Mouse (Mus musculus): ENCODE measurements around the gene Atn1. TPM values are rescaled to one million over a fixed set of nuclear protein-coding genes. Genes with fewer than 3 reads are reported as not detected.
A peak's percentile ranks its signal among the peaks of the same experiment; 100 is the strongest.

The Atn1 gene
- polyA plus RNA-seq, 1 experiment from 2014 or later = 5.5 TPM

DNA sequence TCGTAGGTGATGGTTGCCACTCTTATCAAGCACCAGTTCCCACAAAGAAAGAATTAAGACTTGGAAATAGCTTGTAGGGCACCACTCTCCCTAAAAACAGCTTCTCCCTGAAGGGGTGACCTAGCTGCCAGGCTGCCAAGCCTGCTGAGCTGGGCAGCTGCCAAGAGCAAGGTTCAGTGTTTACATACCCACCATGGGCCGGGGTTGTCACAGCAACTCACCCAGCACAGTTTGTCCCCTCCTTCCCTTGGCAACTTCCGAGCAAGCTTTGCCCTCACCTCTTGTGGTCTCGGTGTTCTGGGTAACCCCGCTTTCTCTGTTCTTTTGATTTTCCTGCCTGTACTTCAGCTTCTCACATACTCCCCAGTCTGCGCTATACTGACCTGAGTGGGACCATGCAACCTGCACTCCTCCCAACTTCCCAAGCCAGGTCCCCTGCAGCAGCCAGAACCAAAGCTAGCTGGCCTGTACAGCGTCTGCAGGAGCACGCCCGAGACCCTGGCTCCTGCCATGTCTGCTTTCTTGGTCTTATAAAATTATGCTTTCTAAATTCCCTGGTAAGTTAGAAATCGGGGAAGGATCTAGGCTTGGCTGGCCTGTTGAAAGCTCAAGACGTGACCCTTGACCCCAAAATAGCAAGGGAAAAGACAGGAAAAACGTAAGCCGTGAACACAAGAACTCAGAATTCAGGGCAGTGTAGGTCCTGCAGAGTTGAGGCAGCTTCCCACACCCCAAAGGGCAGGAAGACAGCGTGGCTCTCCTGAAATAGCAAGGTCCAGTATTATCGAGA, 62.0 kb downstream of the Atn1 start:
- H3K27ac ChIP-seq (ENCODE audit: low read depth, low read length) = no peak overlapping the region
- no peak overlapping the region for H3K9ac ChIP-seq (ENCODE audit: low read depth, low read length)
- no peaks in the 10 kb centered on the region for H3K27me3 ChIP-seq (replicated peaks; ENCODE audit: control insufficient read depth, insufficient read depth, low read length)
- no peak overlapping the region for H3K4me2 ChIP-seq
- no peaks in the 10 kb centered on the region for H3K9me3 ChIP-seq (ENCODE audit: control insufficient read depth, low read length)
- no peak overlapping the region for H3K4me3 ChIP-seq (ENCODE audit: low read depth, low read length)
- DNase-seq (ENCODE audit: low spot score) = no peak
- WGBS = 89% methylated on average over 15 of the region's 15 CpGs
- peaks cover 6% of the 10 kb centered on the region for H3K4me1 ChIP-seq (replicated peaks; ENCODE audit: control insufficient read depth, insufficient read depth, low read length)
- no peak for ATAC-seq (replicated peaks; ENCODE audit: low FRiP score)
- peaks cover 3% of the 10 kb centered on the region; the same call in 1 of the 2 replicates for H3K36me3 ChIP-seq (ENCODE audit: control insufficient read depth, insufficient read depth, low read length)

DNA sequence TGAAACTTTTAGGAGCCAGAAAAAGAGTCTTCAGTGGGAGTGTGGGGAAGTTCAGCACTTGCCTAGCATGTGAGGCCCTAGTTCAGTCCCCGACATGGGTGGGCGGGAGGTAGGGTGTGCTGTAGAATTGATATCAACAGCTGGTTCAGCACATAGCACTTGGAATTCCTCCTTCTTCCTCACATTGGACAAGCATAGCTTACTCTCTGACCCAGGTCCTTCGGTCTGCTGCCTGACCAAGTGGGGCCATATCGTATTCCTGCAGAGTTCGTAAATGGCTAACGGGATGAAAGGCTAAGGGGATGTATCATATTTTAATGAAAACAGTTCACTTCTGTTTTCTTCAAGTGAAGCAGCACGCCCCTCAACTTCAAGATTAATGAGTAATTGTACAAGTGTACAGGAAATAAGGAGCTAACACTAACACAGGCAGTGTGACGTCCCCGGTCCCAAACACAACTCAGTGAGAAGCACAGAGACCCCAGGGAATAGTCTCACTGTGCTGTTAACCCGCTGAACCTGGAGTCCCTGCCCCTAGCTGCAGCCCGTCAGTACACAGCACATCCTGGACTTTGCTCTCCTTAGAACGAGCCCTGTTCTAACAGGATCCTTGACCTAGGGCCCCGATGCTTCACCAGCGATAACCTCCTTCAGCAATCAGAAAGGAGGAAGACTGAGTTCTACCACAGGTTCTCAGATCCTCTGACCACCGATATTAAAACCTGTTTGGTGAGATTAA, 62.9 kb downstream of the Atn1 start:
- Histone ChIP-seq H3K4me1 (replicated peaks; ENCODE audit: control insufficient read depth, insufficient read depth, low read length) (peaks cover 6% of the 10 kb centered on the region), H3K27ac (ENCODE audit: low read depth, low read length) (no peak overlapping the region), H3K9ac (ENCODE audit: low read depth, low read length) (no peak overlapping the region), H3K27me3 (replicated peaks; ENCODE audit: control insufficient read depth, insufficient read depth, low read length) (no peaks in the 10 kb centered on the region), H3K4me2 (no peak overlapping the region), H3K36me3 (ENCODE audit: control insufficient read depth, insufficient read depth, low read length) (peaks cover 3% of the 10 kb centered on the region; the same call in 1 of the 2 replicates), H3K4me3 (ENCODE audit: low read depth, low read length) (no peak overlapping the region), H3K9me3 (ENCODE audit: control insufficient read depth, low read length) (no peaks in the 10 kb centered on the region)
- ATAC-seq (replicated peaks; ENCODE audit: low FRiP score) = no peak
- DNase-seq (ENCODE audit: low spot score) = no peak
- WGBS = 83% methylated on average over 15 of the region's 15 CpGs

MicroRNAs encoded within 50 kb of the gene (microRNA counts, 519-probe panel; counts per million panel counts)
- microRNA mmu-miR-141 (not detected), microRNA mmu-miR-200c (4,027 counts per million, percentile 21 among the panel's probes with 10 or more counts)

Small RNA genes lying within 50 kb of the gene (microRNA-seq; reads per million reads assigned to microRNA genes)
- gene Mir141 (ENCODE audit: borderline number of aligned reads) (205 reads per million, percentile 56 among the genes with 10 or more reads in this experiment), gene Mir200c (ENCODE audit: borderline number of aligned reads) (1,935 reads per million, percentile 80 among the genes with 10 or more reads in this experiment)

Other genes with a start within 250 kb of the Atn1 start
- 2.8 and 2.9 TPM in 2 replicates for gene C1ra, start 244.1 kb downstream of the Atn1 start, polyA plus RNA-seq (2014; fragmentation: Nextera tagmentation; extraction: Ambion mirVana)
- 12.0 and 12.7 TPM in 2 replicates for gene C1s1, start 214.2 kb downstream of the Atn1 start, polyA plus RNA-seq (2014; fragmentation: Nextera tagmentation; extraction: Ambion mirVana)
- gene C1rb, start 186.2 kb downstream of the Atn1 start, polyA plus RNA-seq (2014; fragmentation: Nextera tagmentation; extraction: Ambion mirVana) = not detected in 2 replicates
- not detected in 2 replicates for gene C1s2, start 120.4 kb downstream of the Atn1 start, polyA plus RNA-seq (2014; fragmentation: Nextera tagmentation; extraction: Ambion mirVana)
- gene Lpcat3, start 93.5 kb downstream of the Atn1 start, polyA plus RNA-seq (2014; fragmentation: Nextera tagmentation; extraction: Ambion mirVana) = 84.2 and 90.0 TPM in 2 replicates
- 311 and 329 TPM in 2 replicates for gene Emg1, start 44.3 kb downstream of the Atn1 start, polyA plus RNA-seq (2014; fragmentation: Nextera tagmentation; extraction: Ambion mirVana)
- gene Phb2, start 44.2 kb downstream of the Atn1 start, polyA plus RNA-seq (2014; fragmentation: Nextera tagmentation; extraction: Ambion mirVana) = 640 and 660 TPM in 2 replicates
- 49.5 and 50.3 TPM in 2 replicates for gene Ptpn6, start 17.8 kb downstream of the Atn1 start, polyA plus RNA-seq (2014; fragmentation: Nextera tagmentation; extraction: Ambion mirVana)
- 147 and 167 TPM in 2 replicates for gene Grcc10, start 15.2 kb downstream of the Atn1 start, polyA plus RNA-seq (2014; fragmentation: Nextera tagmentation; extraction: Ambion mirVana)
- 0.15 TPM in 1 of 2 replicates, not detected in the other for gene Gm45234, start 503 bp downstream of the Atn1 start, polyA plus RNA-seq (2014; fragmentation: Nextera tagmentation; extraction: Ambion mirVana)
- 2.1 and 2.6 TPM in 2 replicates for gene Eno2, start 13.1 kb upstream of the Atn1 start, polyA plus RNA-seq (2014; fragmentation: Nextera tagmentation; extraction: Ambion mirVana)
- 0.11 TPM in 1 of 2 replicates, not detected in the other for gene Lrrc23, start 23.2 kb upstream of the Atn1 start, polyA plus RNA-seq (2014; fragmentation: Nextera tagmentation; extraction: Ambion mirVana)
- 9.5 and 10.4 TPM in 2 replicates for gene Spsb2, start 52.1 kb upstream of the Atn1 start, polyA plus RNA-seq (2014; fragmentation: Nextera tagmentation; extraction: Ambion mirVana)
- gene Tpi1, start 57.8 kb upstream of the Atn1 start, polyA plus RNA-seq (2014; fragmentation: Nextera tagmentation; extraction: Ambion mirVana) = 1,267 and 1,294 TPM in 2 replicates
- 115 and 118 TPM in 2 replicates for gene Usp5, start 73.0 kb upstream of the Atn1 start, polyA plus RNA-seq (2014; fragmentation: Nextera tagmentation; extraction: Ambion mirVana)
- gene Cdca3, start 73.0 kb upstream of the Atn1 start, polyA plus RNA-seq (2014; fragmentation: Nextera tagmentation; extraction: Ambion mirVana) = 223 and 224 TPM in 2 replicates
- gene Gnb3, start 83.8 kb upstream of the Atn1 start, polyA plus RNA-seq (2014; fragmentation: Nextera tagmentation; extraction: Ambion mirVana) = 0.29 and 0.74 TPM in 2 replicates
- gene P3h3, start 101.2 kb upstream of the Atn1 start, polyA plus RNA-seq (2014; fragmentation: Nextera tagmentation; extraction: Ambion mirVana) = 8.6 and 11.3 TPM in 2 replicates
- gene Gpr162, start 107.5 kb upstream of the Atn1 start, polyA plus RNA-seq (2014; fragmentation: Nextera tagmentation; extraction: Ambion mirVana) = 0.17 and 0.32 TPM in 2 replicates
- not detected in 2 replicates for gene Cd4, start 131.7 kb upstream of the Atn1 start, polyA plus RNA-seq (2014; fragmentation: Nextera tagmentation; extraction: Ambion mirVana)
- 0.35 and 0.64 TPM in 2 replicates for gene Lag3, start 155.2 kb upstream of the Atn1 start, polyA plus RNA-seq (2014; fragmentation: Nextera tagmentation; extraction: Ambion mirVana)
- gene Ptms, start 163.6 kb upstream of the Atn1 start, polyA plus RNA-seq (2014; fragmentation: Nextera tagmentation; extraction: Ambion mirVana) = 75.1 and 80.6 TPM in 2 replicates
- 257 and 264 TPM in 2 replicates for gene Mlf2, start 174.9 kb upstream of the Atn1 start, polyA plus RNA-seq (2014; fragmentation: Nextera tagmentation; extraction: Ambion mirVana)
- 147 and 159 TPM in 2 replicates for gene Cops7a, start 209.0 kb upstream of the Atn1 start, polyA plus RNA-seq (2014; fragmentation: Nextera tagmentation; extraction: Ambion mirVana)
- 0.30 and 0.40 TPM in 2 replicates for gene Pianp, start 240.2 kb upstream of the Atn1 start, polyA plus RNA-seq (2014; fragmentation: Nextera tagmentation; extraction: Ambion mirVana)